Mouse (Mus musculus) stomach, postnatal 0 days (tissue): ENCODE results near the gene Ppp3ca. TPM values are rescaled to one million over a fixed set of nuclear protein-coding genes. Genes with fewer than 3 reads are reported as not detected.

ENCODE experiments used
- ATAC-seq: fragments of 200-750 bp; cut with Nextera tagmentation; 2 replicates; pipeline ENCODE4 v1.8.0; 2017; ENCODE audit not compliant: low FRiP score, low TSS enrichment
- DNase-seq: peaks from one replicate; pipeline ENCODE4 v3.0.0-alpha.2; 2016; ENCODE audit warnings: low spot score
- H3K27ac ChIP-seq: fragments of 300-500 bp; sonication (generic); replicated peaks from 2 replicates; pipeline ENCODE4 v1.5.1; 2014; ENCODE audit warnings: mild to moderate bottlenecking, control low read depth
- H3K27me3 ChIP-seq: fragments of 300-500 bp; sonication (generic); 2 replicates; pipeline ENCODE4 v1.6.1; 2014; ENCODE audit warnings: low read length; ENCODE audit not compliant: control insufficient read depth, insufficient read depth
- H3K36me3 ChIP-seq: fragments of 300-500 bp; sonication (generic); 2 replicates; pipeline ENCODE4 v1.6.1; 2014; ENCODE audit warnings: low read length, mixed read lengths; ENCODE audit not compliant: control insufficient read depth, insufficient read depth
- H3K4me1 ChIP-seq: fragments of 300-500 bp; sonication (generic); replicated peaks from 2 replicates; pipeline ENCODE4 v1.6.1; 2014; ENCODE audit warnings: antibody characterized with exemption; ENCODE audit not compliant: control insufficient read depth, insufficient read depth
- H3K4me2 ChIP-seq: fragments of 300-500 bp; sonication (generic); replicated peaks from 2 replicates; pipeline ENCODE4 v1.6.1; 2014; ENCODE audit warnings: low read depth, mild to moderate bottlenecking, control low read depth, moderate library complexity
- H3K4me3 ChIP-seq: fragments of 300-500 bp; sonication (generic); 2 replicates; pipeline ENCODE4 v1.5.1; 2014; ENCODE audit warnings: low read depth, low read length, control low read depth
- H3K9ac ChIP-seq: fragments of 300-500 bp; sonication (generic); 2 replicates; pipeline ENCODE4 v1.6.1; 2014; ENCODE audit warnings: mild to moderate bottlenecking, low read length, control low read depth, mixed read lengths
- H3K9me3 ChIP-seq: fragments of 300-500 bp; sonication (generic); 2 replicates; pipeline ENCODE4 v1.6.1; 2016; ENCODE audit warnings: low read length; ENCODE audit not compliant: control insufficient read depth
- CTCF ChIP-seq: IDR thresholded peaks from 2 replicates; pipeline ENCODE4 v1.5.1; 2016; ENCODE audit warnings: antibody characterized with exemption, low read depth, mild to moderate bottlenecking, moderate library complexity
- EP300 ChIP-seq: optimal IDR thresholded peaks from 2 replicates; pipeline ENCODE3; 2016; ENCODE audit warnings: antibody characterized with exemption
- WGBS: fragments of 180-500 bp; shearing (Covaris S2); extraction: QIAGEN DNeasy Blood & Tissue Kit; methylation state at CpG from one replicate; pipeline ENCODE4 v1.1.7; 2014; 5-methylcytosine and 5-hydroxymethylcytosine counted together
- polyA plus RNA-seq: library from polyadenylated mRNA; unstranded; fragments of >200 nt; fragmentation: Nextera tagmentation; extraction: Ambion mirVana; gene quantifications from 2 replicates; pipeline ENCODE4 v1.2.1, GENCODE M21; 2015

Ppp3ca gene
- polyA plus RNA-seq, 1 experiment from 2014 or later: 50.2 TPM

DNA sequence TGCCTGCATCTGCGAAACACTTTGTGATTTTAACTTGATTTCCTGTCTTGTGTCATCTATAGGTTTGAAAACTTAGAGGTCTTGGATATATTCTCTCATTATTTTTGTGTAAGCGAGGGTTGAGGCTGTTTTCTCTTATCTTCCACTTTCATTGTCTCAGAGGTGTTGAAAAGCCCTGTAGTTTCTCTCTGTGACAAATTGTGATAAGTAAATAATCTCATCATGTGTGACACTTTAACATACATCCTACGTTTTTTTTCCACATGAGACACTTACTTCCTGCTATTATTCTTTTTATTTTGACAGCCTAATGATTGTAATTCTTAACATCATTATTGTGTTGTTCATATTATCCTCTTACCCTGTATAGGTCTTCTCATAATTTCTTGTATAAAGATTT, 140.3 kb downstream of the Ppp3ca start:
- WGBS: 68% methylated on average over 3 of the region's 3 CpGs
- no peak for TF ChIP-seq CTCF
- TF ChIP-seq EP300: no peak
- Histone ChIP-seq H3K4me2 (no peak overlapping the region), H3K9me3 (no peaks in the 10 kb centered on the region), H3K4me1 (no peaks in the 10 kb centered on the region; the same call in 1 of the 2 replicates), H3K9ac (no peak overlapping the region), H3K36me3 (no peaks in the 10 kb centered on the region), H3K27ac (no peak overlapping the region), H3K4me3 (no peak overlapping the region), H3K27me3 (no peaks in the 10 kb centered on the region)
- ATAC-seq: no peak
- DNase-seq: no peak

DNA sequence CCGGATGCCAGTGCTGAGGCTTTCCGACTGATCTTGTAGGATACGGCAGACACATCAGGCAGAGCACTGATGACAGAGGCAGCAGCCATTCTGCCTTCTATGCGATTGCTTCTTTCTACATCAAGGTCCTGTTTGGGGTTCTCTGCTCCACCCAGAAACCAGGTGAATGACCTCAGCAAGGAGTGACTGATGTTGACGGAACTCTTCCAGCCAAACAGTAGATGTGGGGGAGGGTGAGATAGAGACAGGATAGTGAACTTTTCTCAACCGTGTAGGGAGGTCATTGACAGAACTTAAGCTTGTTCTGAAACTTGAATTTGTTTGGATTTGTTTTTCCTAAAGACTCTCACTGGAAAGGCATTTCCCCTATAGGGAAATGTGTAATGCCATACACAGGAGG, 142.2 kb downstream of the Ppp3ca start:
- no peak overlapping the region for H3K4me2 ChIP-seq
- TF ChIP-seq EP300 (no peak), CTCF (no peak)
- ATAC-seq (no peak), DNase-seq (no peak)
- H3K36me3 ChIP-seq: no peaks in the 10 kb centered on the region
- H3K27me3 ChIP-seq: no peaks in the 10 kb centered on the region
- H3K27ac ChIP-seq: no peak overlapping the region
- H3K9me3 ChIP-seq: no peaks in the 10 kb centered on the region
- H3K4me3 ChIP-seq: no peak overlapping the region
- WGBS: 64% methylated on average over 6 of the region's 6 CpGs
- H3K9ac ChIP-seq: no peak overlapping the region
- no peaks in the 10 kb centered on the region; the same call in 1 of the 2 replicates for H3K4me1 ChIP-seq

DNA sequence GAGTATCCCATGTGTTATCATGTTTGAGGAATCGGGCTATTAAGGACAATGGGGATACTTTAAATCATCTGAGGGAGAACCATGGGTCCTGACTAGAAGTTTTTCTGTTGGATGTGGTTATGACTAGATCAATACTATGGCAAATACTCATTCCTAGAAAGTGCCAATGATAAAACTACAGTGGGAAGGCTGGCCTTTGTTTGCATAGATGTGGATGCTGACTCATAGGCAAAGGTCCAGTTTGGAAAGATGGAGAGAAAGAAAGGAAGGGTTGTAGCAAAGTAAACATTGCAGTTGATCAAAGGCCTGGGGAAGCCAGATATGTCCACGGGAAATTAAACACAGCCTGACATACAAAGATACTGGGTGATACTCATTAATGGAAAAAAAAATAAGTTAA, 142.9 kb downstream of the Ppp3ca start:
- Histone ChIP-seq H3K9ac (no peak overlapping the region), H3K9me3 (no peaks in the 10 kb centered on the region), H3K4me3 (no peak overlapping the region), H3K27me3 (no peaks in the 10 kb centered on the region), H3K4me2 (no peak overlapping the region), H3K36me3 (no peaks in the 10 kb centered on the region), H3K4me1 (no peaks in the 10 kb centered on the region; the same call in 1 of the 2 replicates), H3K27ac (no peak overlapping the region)
- WGBS: 59% methylated on average over 2 of the region's 2 CpGs
- no peak for TF ChIP-seq CTCF
- no peak for TF ChIP-seq EP300
- DNase-seq (no peak), ATAC-seq (no peak)

DNA sequence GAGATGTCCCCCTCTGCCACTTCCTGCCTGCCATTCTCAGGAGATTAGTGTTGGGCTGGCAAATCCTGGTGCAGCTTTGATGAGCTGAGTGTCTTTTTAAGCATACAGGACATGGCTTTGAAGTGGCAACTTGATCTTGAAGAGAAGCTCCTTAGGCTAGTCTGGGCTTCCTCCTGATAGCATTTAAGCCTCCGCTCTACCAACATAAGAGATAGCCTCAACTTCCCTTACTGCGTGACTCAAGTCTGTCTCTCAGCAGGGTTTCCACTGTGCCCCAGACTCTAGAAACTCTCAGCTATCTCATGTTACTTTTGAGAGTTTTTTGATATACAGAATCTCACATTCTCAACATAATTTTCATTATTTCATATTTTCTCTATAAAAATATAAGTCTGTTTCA, 144.0 kb downstream of the Ppp3ca start:
- no peak for DNase-seq
- Histone ChIP-seq H3K9me3 (no peaks in the 10 kb centered on the region), H3K36me3 (no peaks in the 10 kb centered on the region), H3K4me1 (no peaks in the 10 kb centered on the region; the same call in 1 of the 2 replicates), H3K4me2 (no peak overlapping the region), H3K27ac (no peak overlapping the region), H3K9ac (no peak overlapping the region), H3K27me3 (no peaks in the 10 kb centered on the region), H3K4me3 (no peak overlapping the region)
- no peak for ATAC-seq
- 97% methylated on average over 2 of the region's 2 CpGs for WGBS
- TF ChIP-seq CTCF (no peak), EP300 (no peak)

DNA sequence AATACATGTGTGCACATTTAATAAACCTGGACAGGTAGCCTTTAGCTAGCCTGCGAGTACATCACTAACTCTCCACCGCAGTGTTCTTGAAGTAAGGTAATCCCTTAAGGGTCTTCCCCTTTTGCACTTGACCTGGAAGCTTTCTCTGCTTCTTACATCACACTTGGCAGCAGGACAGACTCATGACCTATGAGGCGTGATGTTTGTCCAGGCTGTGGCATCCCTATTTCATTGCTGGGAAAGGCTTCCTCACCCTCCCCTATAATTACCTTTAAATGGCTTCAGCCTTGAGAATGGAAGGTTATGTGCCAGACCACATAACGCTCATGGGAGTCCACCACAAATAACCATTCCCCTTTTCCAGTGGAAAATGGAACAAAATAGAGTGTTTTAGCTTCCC, 145.0 kb downstream of the Ppp3ca start:
- no peak overlapping the region for H3K4me2 ChIP-seq
- H3K36me3 ChIP-seq: no peaks in the 10 kb centered on the region
- no peaks in the 10 kb centered on the region; the same call in 1 of the 2 replicates for H3K4me1 ChIP-seq
- no peak overlapping the region for H3K4me3 ChIP-seq
- ATAC-seq: no peak
- H3K27ac ChIP-seq: no peak overlapping the region
- no peak for TF ChIP-seq EP300
- no peak for TF ChIP-seq CTCF
- DNase-seq: no peak
- no peak overlapping the region for H3K9ac ChIP-seq
- H3K27me3 ChIP-seq: no peaks in the 10 kb centered on the region
- H3K9me3 ChIP-seq: no peaks in the 10 kb centered on the region
- 85% methylated on average over 4 of the region's 4 CpGs for WGBS

DNA sequence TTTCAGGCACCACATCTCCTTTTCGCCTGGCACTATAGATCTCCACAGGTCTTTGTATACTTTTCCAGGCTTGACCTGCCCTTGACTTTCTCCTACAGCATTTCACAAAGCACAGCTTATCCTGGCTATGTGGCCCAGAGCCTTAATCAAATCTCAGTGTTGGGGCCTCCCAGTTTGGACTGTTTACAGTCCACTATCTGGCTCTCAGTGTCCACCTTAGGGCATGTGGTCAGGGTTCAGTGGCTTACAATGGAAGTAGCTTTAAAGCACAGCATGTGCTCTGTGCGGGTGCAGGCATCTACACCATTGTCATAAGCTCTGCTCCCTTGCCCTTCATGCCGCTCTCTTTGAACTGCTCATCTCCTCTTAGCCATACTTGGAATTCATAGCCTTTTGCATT, 146.4 kb downstream of the Ppp3ca start:
- Histone ChIP-seq H3K27ac (no peak overlapping the region), H3K27me3 (no peaks in the 10 kb centered on the region), H3K36me3 (no peaks in the 10 kb centered on the region), H3K4me3 (no peak overlapping the region), H3K4me1 (no peaks in the 10 kb centered on the region; the same call in 1 of the 2 replicates), H3K4me2 (no peak overlapping the region), H3K9ac (no peak overlapping the region), H3K9me3 (no peaks in the 10 kb centered on the region)
- ATAC-seq: peak; percentile 65; the same call in 1 of the 2 replicates
- no peak for TF ChIP-seq CTCF
- TF ChIP-seq EP300: no peak
- 73% methylated on average over 3 of the region's 3 CpGs for WGBS
- DNase-seq: peak; percentile 18
